Mouse (Mus musculus) lung, postnatal 0 days (tissue): ENCODE measurements at regions not wholly inside any gene's neighbourhood (a gene's known extent, or its start where the extent isn't known, plus 50 kb on each side); places are given as distances from the start of the nearest gene placed in this dataset.

Experiments
- ATAC-seq: fragments of 200-750 bp; cut with Nextera tagmentation; 2 replicates; pipeline ENCODE4 v1.8.0; 2017; ENCODE audit warnings: moderate library complexity
- DNase-seq: peaks from one replicate; pipeline ENCODE4 v3.0.0-alpha.2; 2016; ENCODE audit warnings: low spot score
- H3K27ac ChIP-seq: fragments of 300-500 bp; sonication (generic); 2 replicates; pipeline ENCODE4 v1.5.1; 2014; ENCODE audit warnings: antibody characterized with exemption, mild to moderate bottlenecking, low read length, mixed read lengths
- H3K27me3 ChIP-seq: fragments of 300-500 bp; sonication (generic); replicated peaks from 2 replicates; pipeline ENCODE4 v1.6.1; 2014; ENCODE audit warnings: low read length, mixed read lengths; ENCODE audit not compliant: insufficient read depth
- H3K36me3 ChIP-seq: fragments of 300-500 bp; sonication (generic); 2 replicates; pipeline ENCODE4 v1.6.1; 2014; ENCODE audit warnings: low read length, mixed read lengths; ENCODE audit not compliant: insufficient read depth
- H3K4me1 ChIP-seq: fragments of 300-500 bp; sonication (generic); 2 replicates; pipeline ENCODE4 v1.6.1; 2014; ENCODE audit warnings: antibody characterized with exemption, low read depth, low read length, mixed read lengths; ENCODE audit not compliant: insufficient read depth
- H3K4me2 ChIP-seq: fragments of 300-500 bp; sonication (generic); replicated peaks from 2 replicates; pipeline ENCODE4 v1.6.1; 2014; ENCODE audit warnings: low read depth, mild to moderate bottlenecking, low read length, moderate library complexity, mixed read lengths
- H3K4me3 ChIP-seq: fragments of 300-500 bp; sonication (generic); 2 replicates; pipeline ENCODE4 v1.5.1; 2014; ENCODE audit warnings: low read depth, low read length
- H3K9ac ChIP-seq: fragments of 300-500 bp; sonication (generic); replicated peaks from 2 replicates; pipeline ENCODE4 v1.6.1; 2014; ENCODE audit warnings: low read depth, mild to moderate bottlenecking
- H3K9me3 ChIP-seq: fragments of 300-500 bp; sonication (generic); 2 replicates; pipeline ENCODE4 v1.6.1; 2016; ENCODE audit warnings: low read length, mixed read lengths
- CTCF ChIP-seq: IDR thresholded peaks from 2 replicates; pipeline ENCODE4 v1.5.1; 2016; ENCODE audit warnings: antibody characterized with exemption, mild to moderate bottlenecking
- EP300 ChIP-seq: IDR thresholded peaks from 2 replicates; pipeline ENCODE4 v1.6.1; 2016; ENCODE audit warnings: antibody characterized with exemption, mild to moderate bottlenecking, control low read depth
- WGBS: fragments of 180-500 bp; shearing (Covaris S2); extraction: QIAGEN DNeasy Blood & Tissue Kit; methylation state at CpG from one replicate; pipeline ENCODE4 v1.1.7; 2014; 5-methylcytosine and 5-hydroxymethylcytosine counted together

DNA sequence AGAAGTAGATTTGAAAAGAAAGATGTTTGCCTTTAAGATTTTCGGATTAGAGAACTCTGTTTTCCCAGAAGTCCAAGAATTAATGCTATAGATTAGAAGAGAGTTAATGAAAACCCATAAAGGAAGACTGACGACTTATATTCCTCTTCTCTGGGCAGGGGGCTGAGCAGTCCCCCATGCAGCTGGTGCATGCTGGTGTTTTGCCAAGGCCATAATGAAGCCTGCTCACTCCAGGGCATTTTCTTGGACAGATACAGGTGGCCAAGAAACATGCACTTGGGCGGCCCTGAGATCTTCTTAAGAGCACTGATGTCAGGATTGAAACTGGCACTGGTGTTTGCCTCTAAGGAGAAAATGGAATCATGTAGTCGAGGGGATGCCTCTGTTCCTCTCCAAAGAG is 233.6 kb upstream of the Tmem161b start:
- DNase-seq (no peak), ATAC-seq (no peak)
- TF ChIP-seq EP300, result no peak
- TF ChIP-seq CTCF, result no peak
- Histone ChIP-seq H3K27ac (no peak overlapping the region), H3K4me3 (no peak overlapping the region), H3K36me3 (no peaks in the 10 kb centered on the region), H3K4me1 (no peaks in the 10 kb centered on the region), H3K27me3 (no peaks in the 10 kb centered on the region), H3K4me2 (no peak overlapping the region), H3K9me3 (no peaks in the 10 kb centered on the region), H3K9ac (no peak overlapping the region)
- WGBS, result 59% methylated on average over 4 of the region's 4 CpGs

GRCm38 (mm10) chr13:83997599-83998369 is 224.3 kb upstream of the Tmem161b start:
- DNase-seq (no peak), ATAC-seq (no peak)
- Histone ChIP-seq H3K4me3 (no peak overlapping the region), H3K4me2 (no peak overlapping the region), H3K9ac (no peak overlapping the region), H3K4me1 (no peaks in the 10 kb centered on the region), H3K27ac (no peak overlapping the region), H3K9me3 (no peaks in the 10 kb centered on the region), H3K27me3 (no peaks in the 10 kb centered on the region), H3K36me3 (no peaks in the 10 kb centered on the region)
- TF ChIP-seq EP300 (no peak), CTCF (no peak)
- WGBS, result 59% methylated on average over 12 of the region's 12 CpGs

GRCm38 (mm10) chr13:84021771-84022170 is 200.3 kb upstream of the Tmem161b start:
- WGBS, result 73% methylated on average over 7 of the region's 7 CpGs
- ATAC-seq, result no peak
- no peak overlapping the region for H3K4me3 ChIP-seq
- DNase-seq, result no peak
- no peak overlapping the region for H3K4me2 ChIP-seq
- no peak for TF ChIP-seq CTCF
- TF ChIP-seq EP300, result no peak
- H3K4me1 ChIP-seq, result no peaks in the 10 kb centered on the region
- H3K36me3 ChIP-seq, result no peaks in the 10 kb centered on the region
- no peaks in the 10 kb centered on the region for H3K9me3 ChIP-seq
- H3K27ac ChIP-seq, result no peak overlapping the region
- H3K9ac ChIP-seq, result no peak overlapping the region
- H3K27me3 ChIP-seq, result no peaks in the 10 kb centered on the region

- no peak overlapping the region for H3K9ac ChIP-seq
- 88% methylated on average over 1 of the region's 1 CpGs for WGBS
- no peaks in the 10 kb centered on the region for H3K27me3 ChIP-seq
- no peaks in the 10 kb centered on the region for H3K4me1 ChIP-seq
- DNase-seq, result no peak
- ATAC-seq, result no peak
- no peak overlapping the region for H3K4me2 ChIP-seq
- no peak overlapping the region for H3K4me3 ChIP-seq
- H3K27ac ChIP-seq, result no peak overlapping the region
- TF ChIP-seq CTCF (no peak), EP300 (no peak)
- no peaks in the 10 kb centered on the region for H3K9me3 ChIP-seq
- H3K36me3 ChIP-seq, result no peaks in the 10 kb centered on the region
These were observed 199.1 kb upstream of the Tmem161b start for GRCm38 (mm10) chr13:84023021-84023420.

DNA sequence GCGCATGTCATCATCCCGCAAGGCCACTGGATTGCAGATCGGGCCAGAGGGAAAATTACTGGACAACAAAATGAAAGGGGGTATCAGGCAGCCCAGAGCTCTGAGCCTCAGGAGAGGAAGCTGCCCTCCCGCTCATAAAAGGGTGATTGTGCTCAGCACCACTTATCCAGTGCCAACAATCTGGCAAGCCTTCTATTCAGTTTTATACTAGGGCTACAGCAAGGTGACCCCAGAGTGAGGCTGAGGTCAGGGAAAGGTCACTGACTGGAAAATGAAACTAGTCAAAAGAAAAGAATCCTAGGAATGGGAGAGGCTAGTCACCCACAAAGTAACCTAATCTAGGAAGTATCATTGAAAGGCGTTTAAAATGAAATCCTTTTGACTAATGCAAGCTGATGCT is 198.5 kb upstream of the Tmem161b start:
- no peak for TF ChIP-seq CTCF
- no peak for TF ChIP-seq EP300
- 71% methylated on average over 5 of the region's 5 CpGs for WGBS
- no peaks in the 10 kb centered on the region for H3K27me3 ChIP-seq
- no peak overlapping the region for H3K4me3 ChIP-seq
- no peaks in the 10 kb centered on the region for H3K4me1 ChIP-seq
- H3K9me3 ChIP-seq, result no peaks in the 10 kb centered on the region
- H3K9ac ChIP-seq, result no peak overlapping the region
- ATAC-seq (no peak), DNase-seq (no peak)
- no peaks in the 10 kb centered on the region for H3K36me3 ChIP-seq
- H3K4me2 ChIP-seq, result no peak overlapping the region
- H3K27ac ChIP-seq, result no peak overlapping the region

DNA sequence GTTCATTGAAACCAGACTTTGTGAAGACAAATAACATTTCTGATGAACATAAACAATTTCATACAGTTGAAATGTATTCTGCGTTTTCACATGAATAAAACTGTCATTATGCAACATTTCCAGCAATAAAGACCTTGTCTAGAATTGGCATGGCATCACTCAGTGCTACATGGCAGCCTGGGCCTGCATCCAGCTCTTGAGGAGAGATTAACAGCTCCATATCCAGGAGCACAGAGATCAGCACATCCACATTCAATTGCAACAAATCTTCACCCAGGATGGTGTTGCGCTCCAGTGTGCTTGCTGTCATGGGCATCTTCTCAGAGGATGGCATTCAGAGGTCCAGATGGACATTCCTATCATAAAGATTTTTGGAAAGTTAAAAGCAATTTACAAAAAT is 196.7 kb upstream of the Tmem161b start:
- Histone ChIP-seq H3K4me3 (no peak overlapping the region), H3K4me2 (no peak overlapping the region), H3K36me3 (no peaks in the 10 kb centered on the region), H3K9me3 (no peaks in the 10 kb centered on the region), H3K27me3 (no peaks in the 10 kb centered on the region), H3K9ac (no peak overlapping the region), H3K4me1 (no peaks in the 10 kb centered on the region), H3K27ac (no peak overlapping the region)
- TF ChIP-seq CTCF (no peak), EP300 (no peak)
- DNase-seq, result no peak
- ATAC-seq, result no peak
- 77% methylated on average over 2 of the region's 2 CpGs for WGBS
